Mouse (Mus musculus) thymus, adult 2 months (tissue): ENCODE results near the gene Mgat1.

Experiments used
- CTCF ChIP-seq: fragments of 200-500 bp; IDR thresholded peaks from 2 replicates; pipeline ENCODE4 v1.5.1; 2012; ENCODE audit warnings: mild to moderate bottlenecking, control low read depth, low read length, moderate library complexity, borderline replicate concordance; ENCODE audit not compliant: control insufficient read depth, poor library complexity, insufficient read depth; ENCODE audit errors: extremely low read depth
- POLR2A ChIP-seq: fragments of 200-500 bp; IDR thresholded peaks from 2 replicates; pipeline ENCODE4 v1.6.1; 2012; ENCODE audit warnings: mild to moderate bottlenecking, low read length, control low read depth, moderate library complexity; ENCODE audit not compliant: control insufficient read depth, poor library complexity, insufficient read depth; ENCODE audit errors: extremely low read depth

GRCm38 (mm10) chr11:49278222-49278621 is 34.2 kb downstream of the Mgat1 start, which contains the start of gene Olfr1393:
- TF ChIP-seq CTCF, result no peak
- no peak for TF ChIP-seq POLR2A
